ENCODE assay signal across 15 mouse cellular contexts in genomic region chr12:72366104-72366437, GRCm38 (mm10). TPM values are rescaled to one million over a fixed set of nuclear protein-coding genes. Genes with fewer than 3 reads are reported as not detected.
DNase-seq lines count a peak whose midpoint lies in the region; ATAC-seq and TF ChIP-seq lines count a peak whose summit lies in the region.
"Had no signal": no experiment of that assay in that cellular context is flagged by ENCODE, and none has a peak within 500 bp of the region (broad histone marks: within the 10 kb centered on the region; RNA-seq: fewer than 3 reads in every experiment).

No protein-coding gene starts in this region.

- H3K27me3 ChIP-seq in lung, embryonic 15.5 days = no peaks in the 10 kb centered on the region
- no peaks in the 10 kb centered on the region for H3K27me3 ChIP-seq in forebrain, embryonic 13.5 days
- no peaks in the 10 kb centered on the region for H3K27me3 ChIP-seq in hindbrain, postnatal 0 days (ENCODE audit: insufficient read depth, low read length)
- H3K27me3 ChIP-seq in neural tube, embryonic 15.5 days (replicated peaks) = no peaks in the 10 kb centered on the region
- H3K27me3 ChIP-seq: embryonic facial prominence, embryonic 12.5 days had no signal

- H3K27ac ChIP-seq in lung, embryonic 15.5 days = no peak overlapping the region
- H3K27ac ChIP-seq in forebrain, embryonic 13.5 days = peak overlapping the region; percentile 63
- H3K27ac ChIP-seq in hindbrain, postnatal 0 days = peak overlapping the region; percentile 61; the same call in 1 of the 2 replicates
- peak overlapping the region; percentile 69 for H3K27ac ChIP-seq in neural tube, embryonic 15.5 days (replicated peaks)
- H3K27ac ChIP-seq: embryonic facial prominence, embryonic 12.5 days; limb, embryonic 10.5 days had no signal

- H3K9me3 ChIP-seq in lung, embryonic 15.5 days = no peaks in the 10 kb centered on the region
- no peaks in the 10 kb centered on the region for H3K9me3 ChIP-seq in forebrain, embryonic 13.5 days (replicated peaks)
- H3K9me3 ChIP-seq in hindbrain, postnatal 0 days (ENCODE audit: low read length) = no peaks in the 10 kb centered on the region
- no peaks in the 10 kb centered on the region for H3K9me3 ChIP-seq in neural tube, embryonic 15.5 days (replicated peaks)
- H3K9me3 ChIP-seq: embryonic facial prominence, embryonic 12.5 days; limb, embryonic 10.5 days had no signal

- 37% methylated on average over 2 of the region's 2 CpGs for WGBS in lung, embryonic 15.5 days
- 80% methylated on average over 2 of the region's 2 CpGs for WGBS in forebrain, embryonic 13.5 days
- no CpG with 5 or more reads among the region's 2 CpGs for WGBS in hindbrain, postnatal 0 days
- WGBS in neural tube, embryonic 15.5 days = 33% methylated on average over 1 of the region's 2 CpGs

- no peak overlapping the region for H3K4me3 ChIP-seq in lung, embryonic 15.5 days
- H3K4me3 ChIP-seq in forebrain, embryonic 13.5 days = no peak overlapping the region
- no peak overlapping the region for H3K4me3 ChIP-seq in hindbrain, postnatal 0 days (ENCODE audit: low read length)
- no peak overlapping the region for H3K4me3 ChIP-seq in neural tube, embryonic 15.5 days (replicated peaks)
- H3K4me3 ChIP-seq: embryonic facial prominence, embryonic 12.5 days; limb, embryonic 10.5 days had no signal

- DNase-seq in lung, postnatal 10 days = no peak
- DNase-seq in hindbrain, postnatal 0 days (ENCODE audit: low spot score) = peak; percentile 39
- no peak for DNase-seq in thymus, postnatal 4 days
- DNase-seq in T-cell, adult 2 months (ENCODE audit: low spot score) = no peak
- DNase-seq in heart, postnatal 25 days (ENCODE audit: low spot score) = no peak
- DNase-seq: cerebellum, adult 2 months; heart, adult 18-20 months; heart, postnatal 36 days; spleen, adult 18-20 months had no signal

- H3K36me3 ChIP-seq in lung, embryonic 15.5 days = no peaks in the 10 kb centered on the region
- H3K36me3 ChIP-seq in forebrain, embryonic 13.5 days (ENCODE audit: poor library complexity, severe bottlenecking) = no peaks in the 10 kb centered on the region
- H3K36me3 ChIP-seq in hindbrain, postnatal 0 days (ENCODE audit: insufficient read depth, low read length) = no peaks in the 10 kb centered on the region
- H3K36me3 ChIP-seq in neural tube, embryonic 15.5 days = no peaks in the 10 kb centered on the region
- H3K36me3 ChIP-seq: embryonic facial prominence, embryonic 12.5 days; limb, embryonic 10.5 days had no signal

- intact Hi-C loops in heart, postnatal 25 days (cut with DNase I) = no loop called here

- TF ChIP-seq CTCF in hindbrain, postnatal 0 days (IDR thresholded peaks at IDR 0.05; ENCODE audit: low read depth) = no peak

- H3K9ac ChIP-seq in lung, embryonic 15.5 days = no peak overlapping the region
- H3K9ac ChIP-seq in forebrain, embryonic 13.5 days = no peak overlapping the region
- H3K9ac ChIP-seq in hindbrain, postnatal 0 days (replicated peaks; ENCODE audit: low read length) = no peak overlapping the region
- H3K9ac ChIP-seq in neural tube, embryonic 15.5 days (replicated peaks) = no peak overlapping the region
- H3K9ac ChIP-seq: embryonic facial prominence, embryonic 12.5 days had no signal

- peaks cover 20% of the 10 kb centered on the region for H3K4me1 ChIP-seq in lung, embryonic 15.5 days
- peaks cover 22% of the 10 kb centered on the region for H3K4me1 ChIP-seq in forebrain, embryonic 13.5 days
- H3K4me1 ChIP-seq in hindbrain, postnatal 0 days (ENCODE audit: insufficient read depth, low read length) = peaks cover 20% of the 10 kb centered on the region
- H3K4me1 ChIP-seq in neural tube, embryonic 15.5 days = peaks cover 43% of the 10 kb centered on the region
- H3K4me1 ChIP-seq: embryonic facial prominence, embryonic 12.5 days had no signal

- no peak overlapping the region for H3K4me2 ChIP-seq in lung, embryonic 15.5 days
- no peak overlapping the region for H3K4me2 ChIP-seq in forebrain, embryonic 13.5 days
- H3K4me2 ChIP-seq in hindbrain, postnatal 0 days (ENCODE audit: low read depth, low read length) = no peak overlapping the region
- no peak overlapping the region for H3K4me2 ChIP-seq in neural tube, embryonic 15.5 days
- H3K4me2 ChIP-seq: embryonic facial prominence, embryonic 12.5 days had no signal

- ATAC-seq in lung, embryonic 15.5 days (ENCODE audit: borderline replicate concordance, extremely low read depth, low FRiP score, low TSS enrichment) = peak; percentile 81; the same call in 1 of the 2 replicates
- peak; percentile 58 for ATAC-seq in forebrain, embryonic 13.5 days
- ATAC-seq in hindbrain, postnatal 0 days = peak; percentile 82
- ATAC-seq in neural tube, embryonic 15.5 days (ENCODE audit: low FRiP score) = peak; percentile 18; the same call in 1 of the 2 replicates

RNA-seq across cellular contexts. Expression of gene Rtn1, which starts 42.8 kb away (rescaled TPM):
- polyA plus RNA-seq in lung, embryonic 15.5 days (2015; fragmentation: Nextera tagmentation; extraction: Ambion mirVana) = 10.5 and 16.5 TPM in 2 replicates
- 1,241 and 1,349 TPM in 2 replicates for polyA plus RNA-seq in forebrain, embryonic 13.5 days (2015; fragmentation: Nextera tagmentation; extraction: Ambion mirVana)
- 1,721 and 1,894 TPM in 2 replicates for total RNA-seq in hindbrain, postnatal 0 days (2014; rRNA removed)
- 3,263 and 3,445 TPM in 2 replicates for polyA plus RNA-seq in hindbrain, postnatal 0 days (2015; fragmentation: Nextera tagmentation; extraction: Ambion mirVana)
- 2,686 and 3,326 TPM in 2 replicates for polyA plus RNA-seq in neural tube, embryonic 15.5 days (2015; fragmentation: Nextera tagmentation; extraction: Ambion mirVana)
- 1 to 10 TPM; 3.1 to 5.3 TPM for total RNA-seq in heart, postnatal 25 days (2021)
- polyA plus RNA-seq: C2C12 had no signal

Comparison
In these comparisons a context has a peak if more than half of its experiments do, and no peak if none do; other contexts are left out.
1. ATAC-seq: peak in every context shown above with its lines; median percentile 82 in hindbrain, postnatal 0 days; 81 in lung, embryonic 15.5 days; 58 in forebrain, embryonic 13.5 days; 18 in neural tube, embryonic 15.5 days.
2. RNA of gene Rtn1, which starts 42.8 kb away (polyA plus RNA-seq): 3,263 to 3,445 TPM in hindbrain, postnatal 0 days, 2,686 to 3,326 TPM in neural tube, embryonic 15.5 days and 1,241 to 1,349 TPM in forebrain, embryonic 13.5 days; 10.5 to 16.5 TPM in lung, embryonic 15.5 days; every median in the first group is over 10 times any median in the second.